Mouse (Mus musculus) CD8-positive naive resting alpha-beta T cell, adult 2 months (primary cell): Measurements from ENCODE around the gene Scamp2.

ENCODE experiments used
- DNase-seq, 2 experiments: peaks; one replicate each; pipeline ENCODE4 v3.0.0; 2022; ENCODE audit warnings: low read depth in 2 of 2, low spot score in 2 of 2

The Scamp2 gene

DNA sequence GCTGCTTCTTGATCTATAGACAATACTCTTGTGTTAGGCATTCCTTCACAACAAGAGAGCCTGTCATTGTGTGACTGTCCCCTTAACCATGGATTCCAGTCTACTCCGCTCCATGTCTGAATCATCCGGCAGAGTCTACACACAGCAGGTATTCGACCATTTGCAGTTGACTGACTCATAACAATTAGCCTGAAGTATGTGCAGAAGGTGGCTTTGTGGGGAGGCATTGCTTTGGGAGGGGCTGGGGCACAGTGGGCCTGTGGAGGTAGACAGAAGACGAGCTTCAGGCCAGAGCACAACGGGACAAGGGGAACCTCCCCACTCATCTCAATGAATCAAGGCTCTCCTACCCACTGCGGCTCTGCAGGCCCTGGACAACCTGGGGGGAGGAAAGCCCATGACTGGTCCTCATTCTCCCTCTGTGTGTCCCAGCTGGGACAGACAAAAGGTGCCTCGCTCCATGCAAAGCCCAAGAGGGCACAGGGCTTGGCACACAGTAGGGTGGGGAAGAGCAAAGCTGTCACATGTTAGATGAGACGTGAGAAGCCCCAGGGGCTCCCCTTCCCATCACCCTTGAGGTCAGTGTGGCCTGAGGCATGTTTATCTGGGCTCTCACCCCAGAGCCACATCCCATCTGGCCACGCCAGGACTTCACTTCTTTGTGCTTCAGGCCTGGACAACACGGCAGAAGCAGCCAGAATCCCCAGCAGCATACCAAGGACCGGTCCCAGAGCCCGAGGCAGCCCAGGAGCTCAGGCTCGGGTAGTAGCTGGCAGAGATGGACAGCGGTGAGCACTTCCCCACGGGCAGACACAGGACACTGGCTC, 65.1 kb downstream of the Scamp2 start:
- no peak for DNase-seq

- DNase-seq: no peak
Measured at GRCm38 (mm10) chr9:57627191-57627590, 66.4 kb downstream of the Scamp2 start.

DNA sequence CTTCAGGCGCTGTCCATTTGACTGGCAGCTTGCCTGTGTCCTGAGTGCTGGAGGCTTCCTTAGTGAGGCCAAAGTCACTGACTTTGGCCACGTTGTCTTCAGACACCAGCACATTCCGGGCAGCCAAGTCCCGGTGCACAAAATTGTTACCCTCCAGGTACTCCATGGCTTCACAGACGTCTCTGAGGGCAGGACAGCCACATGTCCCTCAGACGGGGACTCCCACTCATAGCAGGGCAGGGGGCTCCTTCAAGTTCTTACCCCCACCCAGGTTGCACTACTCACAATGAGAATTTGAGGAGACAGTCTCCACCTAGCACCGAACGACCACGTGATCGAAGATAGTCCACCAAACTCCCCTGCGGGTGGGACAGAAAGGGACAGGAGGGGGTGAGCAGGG, 67.1 kb downstream of the Scamp2 start:
- no peak for DNase-seq

DNA sequence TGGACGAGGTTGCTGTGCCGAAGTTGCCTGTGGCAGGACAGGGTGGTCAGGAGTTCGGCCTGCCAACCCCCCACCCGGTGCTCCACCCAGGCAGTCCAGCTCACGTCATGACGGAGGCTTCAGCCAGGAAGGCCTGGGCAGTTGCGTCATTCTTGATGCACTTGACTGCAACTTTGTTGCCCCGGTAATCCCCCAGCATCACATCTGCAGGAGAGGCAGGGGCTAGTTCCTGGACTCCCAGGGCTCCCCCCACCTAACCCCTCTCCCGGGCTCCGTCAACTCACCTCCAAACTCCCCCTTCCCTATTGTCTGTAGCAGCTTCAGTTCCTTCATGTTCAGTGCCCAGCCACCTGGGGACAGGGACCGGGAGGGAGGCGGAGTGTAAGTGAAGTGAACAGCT, 68.0 kb downstream of the Scamp2 start:
- no peak for DNase-seq

DNA sequence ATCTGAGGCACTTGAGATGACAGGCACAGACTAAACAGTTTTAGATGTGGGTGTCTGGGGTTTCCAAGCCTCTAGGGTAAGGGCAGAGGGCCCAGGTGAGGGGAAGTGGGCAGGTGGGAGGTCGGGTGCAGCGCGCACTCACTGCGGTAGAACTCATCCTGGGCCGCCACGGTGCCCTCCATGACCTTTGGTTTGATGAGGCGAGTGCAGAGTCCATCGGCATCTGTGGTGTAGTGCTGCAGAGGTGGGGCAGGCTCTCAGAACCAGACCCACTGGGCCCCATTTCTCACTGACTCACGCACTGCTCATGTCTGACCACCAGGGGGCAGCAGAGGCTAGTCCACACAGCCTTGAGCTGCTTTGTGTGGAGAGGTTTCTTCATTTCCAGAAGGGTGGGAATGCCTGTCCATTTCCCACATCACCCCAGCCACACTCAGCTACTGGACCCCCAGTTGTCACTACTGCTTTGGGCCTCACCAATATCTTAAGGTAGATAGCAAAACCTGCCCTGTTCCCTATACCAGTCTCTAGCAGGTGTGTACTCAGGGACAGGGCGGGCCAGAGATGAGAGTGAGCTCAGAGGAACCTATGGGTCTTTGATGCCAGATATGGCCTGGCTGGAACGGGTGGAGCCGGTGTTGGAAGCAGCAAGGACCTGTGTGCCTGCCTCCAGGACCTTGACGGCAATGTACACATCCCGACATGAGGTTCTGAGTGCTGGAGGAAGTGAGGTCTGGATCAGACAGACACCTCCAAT, 68.6 kb downstream of the Scamp2 start:
- DNase-seq: peak; percentile 84 to 87

DNA sequence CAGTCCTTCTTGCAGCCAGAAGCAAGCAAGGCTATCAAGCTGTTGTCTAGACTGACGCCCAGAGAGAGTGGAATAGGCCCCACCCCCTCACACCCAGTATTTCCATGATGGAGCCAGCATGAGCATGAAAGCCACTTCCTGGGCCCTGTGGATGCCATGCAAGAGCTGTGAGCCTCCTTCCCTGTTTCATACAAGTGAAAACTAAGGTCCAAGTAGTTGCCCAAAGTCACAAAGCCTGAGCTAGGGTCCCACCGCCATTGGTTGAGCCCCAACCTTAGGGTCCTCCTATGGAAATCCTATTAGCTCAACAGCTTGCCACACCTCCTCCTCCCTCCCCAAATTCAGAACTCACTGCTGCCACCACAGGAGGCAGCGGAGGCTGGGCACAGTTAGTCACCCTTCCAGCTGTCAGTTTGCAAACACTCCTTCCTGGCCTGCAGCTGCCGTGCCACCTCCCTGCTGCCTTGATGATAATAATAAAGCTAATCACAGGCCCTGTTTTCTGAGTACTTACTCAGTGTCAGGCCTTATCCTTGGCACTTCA, 72.8 kb downstream of the Scamp2 start:
- DNase-seq: peak in 1 of 2 experiments; percentile 60

- DNase-seq: no peak
Measured at GRCm38 (mm10) chr9:57637272-57637671, 76.5 kb downstream of the Scamp2 start.

DNA sequence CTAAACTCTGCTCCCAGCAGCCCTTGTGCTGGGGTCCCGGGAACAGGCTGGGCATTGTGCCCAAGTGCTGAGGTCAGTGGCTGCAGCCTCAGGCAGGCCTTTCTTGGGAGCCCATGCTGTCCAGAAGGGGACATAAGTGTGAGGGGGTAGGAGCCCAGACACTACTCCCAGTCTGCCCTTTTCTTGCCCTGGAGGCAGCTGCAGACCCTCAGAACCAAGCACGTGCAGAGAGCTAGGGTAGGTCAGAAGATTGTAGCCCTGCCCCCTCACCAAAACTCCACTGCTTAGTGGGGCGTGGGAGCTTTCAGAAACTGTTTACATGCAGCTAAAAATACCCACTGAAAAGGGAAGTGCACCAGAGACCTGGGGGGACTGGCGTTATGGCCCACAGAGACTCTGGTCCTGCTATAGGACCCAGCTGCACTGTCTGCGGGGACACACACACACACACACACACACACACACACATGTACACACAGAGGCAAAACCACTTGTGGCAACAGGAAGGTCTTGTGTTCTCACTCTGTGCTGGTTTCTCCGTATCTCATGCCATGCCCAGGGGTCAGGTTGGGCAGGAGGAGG, 77.1 kb downstream of the Scamp2 start:
- DNase-seq: no peak
